Mouse (Mus musculus): Measurements from ENCODE around the gene Slc5a12. TPM values are rescaled to one million over a fixed set of nuclear protein-coding genes. Genes with fewer than 3 reads are reported as not detected.

Gene Slc5a12
- polyA plus RNA-seq (2015; fragmentation: Nextera tagmentation; extraction: Ambion mirVana), result not detected in 2 replicates

DNA sequence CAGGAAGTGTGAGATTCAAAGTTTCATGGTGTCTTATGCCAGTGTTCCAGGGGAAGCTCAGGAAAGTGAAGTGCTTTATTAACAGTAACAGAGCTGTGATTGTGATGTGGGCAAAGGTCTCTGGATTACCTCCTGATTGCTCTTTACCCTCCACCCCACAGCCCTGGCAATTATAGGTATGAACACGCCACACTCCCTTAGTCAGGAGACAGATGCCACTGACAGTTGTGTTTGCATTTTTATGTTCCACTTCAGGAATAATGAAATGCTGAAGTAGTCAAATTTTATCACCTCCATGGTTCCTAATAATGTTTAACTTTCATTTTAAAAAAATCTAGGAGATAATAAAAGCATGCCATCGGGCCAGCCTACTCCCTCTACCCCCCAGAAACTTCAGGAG, at the start of gene Slc5a12:
TSS of gene Slc5a12 (plus strand) at position 367 of the 400 bp plus-strand sequence.
- H3K4me1 ChIP-seq, result no peaks in the 10 kb centered on the region
- WGBS, result 75% methylated on average over 2 of the region's 2 CpGs

GRCm38 (mm10) chr2:110556098-110556497, 41.0 kb upstream of the Slc5a12 start:
- no peak overlapping the region for H3K4me2 ChIP-seq
- no peaks in the 10 kb centered on the region for H3K9me3 ChIP-seq (replicated peaks)
- H3K4me1 ChIP-seq, result no peaks in the 10 kb centered on the region
- H3K9ac ChIP-seq (replicated peaks), result no peak overlapping the region
- H3K4me3 ChIP-seq (replicated peaks), result no peak overlapping the region
- WGBS, result 90% methylated on average over 1 of the region's 1 CpGs
- no peak for ATAC-seq (ENCODE audit: low FRiP score)
- no peaks in the 10 kb centered on the region for H3K27me3 ChIP-seq (replicated peaks)
- H3K36me3 ChIP-seq, result no peaks in the 10 kb centered on the region
- H3K27ac ChIP-seq (replicated peaks), result no peak overlapping the region

More for the DNA sequence above, at the start of gene Slc5a12:
- no peak within 1 kb of the TSS for H3K4me3 ChIP-seq (replicated peaks)
- H3K9me3 ChIP-seq (replicated peaks), result no peaks in the 10 kb centered on the region
- H3K9ac ChIP-seq (replicated peaks), result no peak within 1 kb of the TSS
- H3K4me2 ChIP-seq, result no peak within 1 kb of the TSS
- no peaks in the 10 kb centered on the region for H3K27me3 ChIP-seq (replicated peaks)
- no peaks in the 10 kb centered on the region for H3K36me3 ChIP-seq
- no peak for ATAC-seq (ENCODE audit: low FRiP score)
- H3K27ac ChIP-seq (replicated peaks), result no peak within 1 kb of the TSS

DNA sequence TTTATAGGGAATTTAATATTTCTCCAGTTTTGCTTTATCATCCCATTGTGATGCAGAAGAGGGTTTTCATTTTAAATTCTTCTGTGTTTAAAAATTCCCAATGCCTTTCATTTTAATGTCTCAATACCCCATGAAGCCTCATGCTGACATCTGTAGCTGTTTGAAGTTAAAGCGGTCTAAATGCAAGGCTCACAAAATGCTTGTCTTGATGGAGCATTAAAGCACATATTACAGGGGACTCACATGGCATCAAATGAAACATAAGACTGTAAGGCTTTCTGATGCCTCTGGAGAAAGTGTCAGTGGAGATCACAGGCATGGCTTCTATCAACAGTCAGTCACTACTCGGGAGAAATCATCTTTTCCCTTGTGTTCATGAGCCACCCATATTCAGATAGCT, 34.5 kb upstream of the Slc5a12 start:
- H3K4me2 ChIP-seq, result no peak overlapping the region
- no peak overlapping the region for H3K9ac ChIP-seq (replicated peaks)
- H3K4me1 ChIP-seq, result 0 out of 2 replicates have a peak, but pooled peaks cover 3% of the 10 kb centered on the region
- H3K27me3 ChIP-seq (replicated peaks), result no peaks in the 10 kb centered on the region
- no peaks in the 10 kb centered on the region for H3K9me3 ChIP-seq (replicated peaks)
- ATAC-seq (ENCODE audit: low FRiP score), result no peak
- 74% methylated on average over 2 of the region's 2 CpGs for WGBS
- H3K36me3 ChIP-seq, result no peaks in the 10 kb centered on the region
- H3K27ac ChIP-seq (replicated peaks), result no peak overlapping the region
- H3K4me3 ChIP-seq (replicated peaks), result no peak overlapping the region

DNA sequence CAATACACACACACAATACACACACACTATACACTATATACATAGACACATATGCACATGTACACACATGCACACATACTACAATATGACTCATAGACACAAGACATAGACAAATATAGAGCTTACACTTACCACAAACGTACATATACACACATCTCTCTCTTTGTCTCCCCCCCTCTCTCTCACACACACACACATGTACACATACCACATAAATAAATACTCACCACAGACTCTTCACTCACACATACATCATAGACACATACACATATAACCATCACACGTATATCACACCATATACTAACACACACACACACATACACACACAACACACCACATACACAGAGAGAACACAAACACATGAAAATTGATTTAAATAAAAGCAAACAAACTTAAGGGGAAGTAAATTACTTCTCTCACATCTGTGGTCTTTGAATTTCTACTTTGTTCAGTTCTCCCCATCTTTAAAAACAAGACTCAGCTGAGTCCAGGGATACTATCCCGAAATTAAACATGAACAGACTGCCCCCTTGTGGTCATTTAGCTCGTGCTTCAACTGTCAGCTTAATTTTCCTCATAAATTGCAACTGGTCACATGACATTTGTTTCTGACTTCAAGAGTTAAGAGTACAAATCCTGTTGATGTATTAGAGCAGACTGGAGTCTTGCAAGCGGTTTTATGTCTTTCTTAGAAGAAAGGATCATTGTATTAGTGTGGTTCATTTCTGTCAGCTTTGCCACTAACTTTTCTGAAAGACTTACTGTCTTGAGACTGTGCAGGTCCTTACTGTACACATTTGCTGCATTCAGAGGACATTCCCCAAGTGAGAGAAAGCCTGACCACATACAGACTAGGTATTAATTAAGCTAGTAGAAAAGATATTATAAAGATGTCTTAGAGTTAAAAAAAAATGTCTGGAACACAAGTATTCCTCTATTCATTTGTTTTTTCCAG, 32.1 kb upstream of the Slc5a12 start:
- no peaks in the 10 kb centered on the region for H3K27me3 ChIP-seq (replicated peaks)
- H3K4me3 ChIP-seq (replicated peaks), result no peak overlapping the region
- no peaks in the 10 kb centered on the region for H3K9me3 ChIP-seq (replicated peaks)
- 40% methylated on average over 5 of the region's 5 CpGs for WGBS
- 0 out of 2 replicates have a peak, but pooled peaks cover 3% of the 10 kb centered on the region for H3K4me1 ChIP-seq
- no peak overlapping the region for H3K4me2 ChIP-seq
- no peak overlapping the region for H3K9ac ChIP-seq (replicated peaks)
- H3K27ac ChIP-seq (replicated peaks), result no peak overlapping the region
- peak; percentile 88 for ATAC-seq (ENCODE audit: low FRiP score)
- no peaks in the 10 kb centered on the region for H3K36me3 ChIP-seq

DNA sequence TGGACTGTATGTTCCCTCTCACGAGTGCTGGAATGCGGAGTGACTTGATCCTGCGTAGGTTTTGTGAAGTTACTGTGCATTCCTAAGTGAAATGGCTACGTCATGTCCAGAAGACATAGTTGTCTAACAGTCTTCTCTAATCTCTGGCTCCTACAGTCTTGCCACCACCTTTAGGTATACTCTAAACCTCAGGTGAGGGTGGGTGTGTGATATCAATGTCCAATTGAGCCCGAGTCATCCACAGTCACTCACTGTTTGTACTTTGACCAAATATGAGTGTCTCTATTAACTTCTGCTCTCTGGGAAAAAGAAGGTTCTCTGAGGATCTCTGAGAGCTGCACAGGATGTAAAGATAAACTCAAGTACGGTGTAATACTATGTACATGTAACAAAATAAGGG, 10.4 kb upstream of the Slc5a12 start:
- WGBS, result 92% methylated on average over 6 of the region's 6 CpGs
- Histone ChIP-seq H3K9me3 (replicated peaks) (no peaks in the 10 kb centered on the region), H3K36me3 (no peaks in the 10 kb centered on the region), H3K27ac (replicated peaks) (no peak overlapping the region), H3K4me1 (no peaks in the 10 kb centered on the region), H3K4me2 (no peak overlapping the region), H3K9ac (replicated peaks) (no peak overlapping the region), H3K27me3 (replicated peaks) (no peaks in the 10 kb centered on the region), H3K4me3 (replicated peaks) (no peak overlapping the region)
- no peak for ATAC-seq (ENCODE audit: low FRiP score)

GRCm38 (mm10) chr2:110590007-110590406, 7.1 kb upstream of the Slc5a12 start:
- no peaks in the 10 kb centered on the region for H3K9me3 ChIP-seq (replicated peaks)
- H3K4me2 ChIP-seq, result no peak overlapping the region
- H3K36me3 ChIP-seq, result no peaks in the 10 kb centered on the region
- H3K27me3 ChIP-seq (replicated peaks), result no peaks in the 10 kb centered on the region
- no peak overlapping the region for H3K4me3 ChIP-seq (replicated peaks)
- 68% methylated on average over 1 of the region's 1 CpGs for WGBS
- no peaks in the 10 kb centered on the region for H3K4me1 ChIP-seq
- no peak for ATAC-seq (ENCODE audit: low FRiP score)
- no peak overlapping the region for H3K27ac ChIP-seq (replicated peaks)
- no peak overlapping the region for H3K9ac ChIP-seq (replicated peaks)

- Histone ChIP-seq H3K4me3 (replicated peaks) (no peak overlapping the region), H3K36me3 (no peaks in the 10 kb centered on the region), H3K4me1 (no peaks in the 10 kb centered on the region), H3K9ac (replicated peaks) (no peak overlapping the region), H3K4me2 (no peak overlapping the region), H3K9me3 (replicated peaks) (no peaks in the 10 kb centered on the region), H3K27me3 (replicated peaks) (no peaks in the 10 kb centered on the region), H3K27ac (replicated peaks) (no peak overlapping the region)
- no peak for ATAC-seq (ENCODE audit: low FRiP score)
- WGBS, result 83% methylated on average over 3 of the region's 3 CpGs
Measured at GRCm38 (mm10) chr2:110592276-110592675, 4.8 kb upstream of the Slc5a12 start.

DNA sequence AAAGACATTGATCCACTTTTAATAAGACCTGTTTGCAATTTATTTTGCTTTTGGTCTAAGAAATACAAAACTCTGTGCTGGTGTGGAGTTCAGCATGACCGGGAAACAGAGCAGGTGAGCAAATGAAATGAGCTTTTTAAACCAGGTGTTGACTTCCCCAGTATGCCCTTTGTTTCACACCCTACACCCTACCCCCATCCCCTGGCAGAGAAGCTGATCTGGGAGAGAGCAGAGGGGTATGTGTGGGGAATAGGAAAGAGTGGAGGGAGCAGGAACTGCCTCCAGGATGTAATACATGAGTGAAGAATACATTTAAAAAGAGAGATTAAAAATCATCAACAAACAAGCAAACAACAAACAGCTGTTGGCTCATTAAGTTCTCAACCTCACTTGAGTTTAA, 47.3 kb downstream of the Slc5a12 start:
- Histone ChIP-seq H3K9ac (replicated peaks) (no peak overlapping the region), H3K4me2 (no peak overlapping the region), H3K27ac (replicated peaks) (no peak overlapping the region), H3K36me3 (no peaks in the 10 kb centered on the region), H3K4me3 (replicated peaks) (no peak overlapping the region), H3K27me3 (replicated peaks) (no peaks in the 10 kb centered on the region), H3K4me1 (no peaks in the 10 kb centered on the region), H3K9me3 (replicated peaks) (no peaks in the 10 kb centered on the region)
- ATAC-seq (ENCODE audit: low FRiP score), result no peak
- WGBS, result 79% methylated on average over 1 of the region's 1 CpGs

- no peaks in the 10 kb centered on the region for H3K27me3 ChIP-seq (replicated peaks)
- H3K4me1 ChIP-seq, result no peaks in the 10 kb centered on the region
- no peaks in the 10 kb centered on the region for H3K9me3 ChIP-seq (replicated peaks)
- no peak overlapping the region for H3K4me3 ChIP-seq (replicated peaks)
- no peak overlapping the region for H3K4me2 ChIP-seq
- H3K9ac ChIP-seq (replicated peaks), result no peak overlapping the region
- H3K27ac ChIP-seq (replicated peaks), result no peak overlapping the region
- H3K36me3 ChIP-seq, result no peaks in the 10 kb centered on the region
- ATAC-seq (ENCODE audit: low FRiP score), result no peak
Measured at GRCm38 (mm10) chr2:110644846-110645245, 47.7 kb downstream of the Slc5a12 start.

- H3K9me3 ChIP-seq (replicated peaks), result no peaks in the 10 kb centered on the region
- peak; percentile 79; the same call in 1 of the 2 replicates for ATAC-seq (ENCODE audit: low FRiP score)
Measured at GRCm38 (mm10) chr2:110663329-110663728, 66.2 kb downstream of the Slc5a12 start.

DNA sequence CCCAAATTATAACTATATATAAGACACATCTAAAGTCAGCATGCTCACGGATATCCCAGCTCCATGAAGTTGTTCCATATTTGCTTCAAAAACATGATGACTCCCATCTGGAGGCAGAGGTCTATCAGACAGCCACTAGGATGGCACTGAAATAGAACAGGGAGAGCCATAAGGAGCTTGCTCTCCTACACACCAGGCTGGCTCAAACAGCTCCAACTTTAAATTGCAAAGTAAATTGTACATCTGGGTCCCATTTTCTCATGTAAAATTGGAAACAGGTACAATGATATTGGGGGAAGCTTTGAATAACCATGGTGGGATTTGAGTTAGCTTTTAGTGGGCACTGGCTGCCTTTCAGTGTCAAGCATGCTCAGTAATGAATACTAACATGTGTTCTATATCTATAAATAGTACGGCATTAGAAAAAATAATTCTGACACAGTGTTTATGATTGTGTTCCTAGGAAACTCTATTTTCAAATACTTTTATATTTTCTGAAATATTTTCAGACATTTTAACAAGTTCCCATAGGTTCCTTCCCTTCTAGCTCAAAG, 74.0 kb downstream of the Slc5a12 start:
- H3K4me1 ChIP-seq, result no peaks in the 10 kb centered on the region
- H3K36me3 ChIP-seq, result no peaks in the 10 kb centered on the region
- no peaks in the 10 kb centered on the region for H3K9me3 ChIP-seq (replicated peaks)
- no peak overlapping the region for H3K9ac ChIP-seq (replicated peaks)
- ATAC-seq (ENCODE audit: low FRiP score), result no peak
- 83% methylated on average over 2 of the region's 2 CpGs for whole genome bisulfite sequencing
- no peaks in the 10 kb centered on the region for H3K27me3 ChIP-seq (replicated peaks)
- no peak overlapping the region for H3K4me3 ChIP-seq (replicated peaks)
- H3K4me2 ChIP-seq, result no peak overlapping the region
- H3K27ac ChIP-seq (replicated peaks), result no peak overlapping the region

More at GRCm38 (mm10) chr2:110663329-110663728, 66.2 kb downstream of the Slc5a12 start:
- Histone ChIP-seq H3K27me3 (replicated peaks) (no peaks in the 10 kb centered on the region), H3K4me1 (no peaks in the 10 kb centered on the region), H3K27ac (replicated peaks) (no peak overlapping the region), H3K36me3 (no peaks in the 10 kb centered on the region), H3K4me2 (no peak overlapping the region), H3K4me3 (replicated peaks) (no peak overlapping the region), H3K9ac (replicated peaks) (no peak overlapping the region)
- 56% methylated on average over 4 of the region's 4 CpGs for WGBS
